Mouse (Mus musculus) erythroblast, embryonic 14.5 days (primary cell): Measurements from ENCODE around the gene Nacc2.
A peak's percentile ranks its signal among the peaks of the same experiment; 100 is the strongest.

Experiments
- GATA1 ChIP-seq: IDR thresholded peaks from 2 replicates; pipeline ENCODE4 v1.6.1; 2012; ENCODE audit warnings: low read length, inconsistent platforms, mixed read lengths
- TAL1 ChIP-seq: IDR thresholded peaks from 3 replicates; pipeline ENCODE4 v1.6.1; 2012; ENCODE audit warnings: low read length, inconsistent platforms, mixed read lengths

DNA sequence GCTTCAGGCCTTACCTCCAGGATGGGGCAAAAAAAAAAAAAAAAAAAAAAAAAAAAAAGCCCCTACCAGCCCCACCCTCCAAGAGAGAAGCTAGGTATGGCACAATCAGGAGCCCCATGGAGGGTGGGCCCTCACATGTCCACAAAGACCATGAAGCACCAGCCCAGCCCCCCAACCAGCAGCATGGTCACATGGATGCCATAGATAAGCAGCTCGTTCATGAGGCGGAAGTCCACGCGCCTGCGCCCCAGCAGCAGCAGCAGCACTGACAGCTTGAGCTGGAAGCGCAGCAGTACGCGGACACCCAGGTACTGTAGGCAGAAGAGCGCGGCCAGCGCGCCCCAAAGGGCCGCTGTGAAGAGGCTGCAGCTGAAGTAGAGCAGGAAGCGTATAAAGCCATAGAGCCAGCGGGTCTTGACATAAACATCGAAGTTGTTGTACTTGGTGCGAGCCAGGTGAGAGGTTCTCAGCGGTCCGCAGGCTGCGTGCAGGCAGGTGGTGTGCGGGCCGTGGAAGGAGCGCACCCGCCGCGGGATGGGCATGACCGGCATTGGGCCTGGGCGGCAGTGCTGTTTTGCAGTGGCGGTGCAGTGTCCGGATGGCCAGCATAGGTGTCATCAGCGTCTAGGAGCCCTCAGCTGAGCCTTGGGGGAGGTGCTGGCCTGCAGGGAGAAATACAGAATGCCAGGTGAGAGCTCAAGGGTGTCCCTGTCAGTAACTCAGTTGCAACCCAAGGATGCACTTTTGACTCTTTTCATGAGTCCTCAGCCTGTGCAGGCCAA is 15.4 kb upstream of the Nacc2 start:
- TF ChIP-seq TAL1 (no peak), GATA1 (peak; percentile 32; the same call in 1 of the 2 replicates)
